ENCODE assay signal across 19 mouse cellular contexts in genomic region chr17:86948801-86949200, GRCm38 (mm10). TPM values are rescaled to one million over a fixed set of nuclear protein-coding genes. Genes with fewer than 3 reads are reported as not detected.
DNase-seq lines count a peak whose midpoint lies in the region; ATAC-seq and TF ChIP-seq lines count a peak whose summit lies in the region.
"Had no signal": no experiment of that assay in that cellular context is flagged by ENCODE, and none has a peak within 500 bp of the region (broad histone marks: within the 10 kb centered on the region; RNA-seq: fewer than 3 reads in every experiment).

No protein-coding gene starts in this region.

- 0 out of 2 replicates have a peak overlapping the region, but pooled peaks have one; percentile 26 for H3K9ac ChIP-seq in neural tube, embryonic 13.5 days
- no peak overlapping the region for H3K9ac ChIP-seq in neural tube, embryonic 15.5 days (replicated peaks)
- no peak overlapping the region for H3K9ac ChIP-seq in midbrain, postnatal 0 days (replicated peaks; ENCODE audit: low read length, poor library complexity, severe bottlenecking)
- H3K9ac ChIP-seq in kidney, embryonic 14.5 days (ENCODE audit: low read depth, low read length), result no peak overlapping the region
- H3K9ac ChIP-seq: heart, embryonic 15.5 days; liver, embryonic 12.5 days; neural tube, embryonic 12.5 days had no signal

- no peaks in the 10 kb centered on the region for H3K9me3 ChIP-seq in heart, embryonic 10.5 days
- H3K9me3 ChIP-seq in neural tube, embryonic 13.5 days, result no peaks in the 10 kb centered on the region
- no peaks in the 10 kb centered on the region for H3K9me3 ChIP-seq in neural tube, embryonic 15.5 days (replicated peaks)
- no peaks in the 10 kb centered on the region for H3K9me3 ChIP-seq in midbrain, postnatal 0 days (ENCODE audit: low read length)
- H3K9me3 ChIP-seq in kidney, embryonic 14.5 days (ENCODE audit: control insufficient read depth, low read length), result no peaks in the 10 kb centered on the region
- H3K9me3 ChIP-seq: heart, embryonic 15.5 days; liver, embryonic 12.5 days; neural tube, embryonic 12.5 days had no signal

- no peak overlapping the region for H3K27ac ChIP-seq in heart, embryonic 10.5 days
- H3K27ac ChIP-seq in neural tube, embryonic 13.5 days (replicated peaks), result no peak overlapping the region
- no peak overlapping the region for H3K27ac ChIP-seq in neural tube, embryonic 15.5 days (replicated peaks)
- H3K27ac ChIP-seq in midbrain, postnatal 0 days (ENCODE audit: low read depth, low read length), result peak overlapping the region; percentile 51; the same call in 1 of the 2 replicates
- no peak overlapping the region for H3K27ac ChIP-seq in kidney, embryonic 14.5 days (ENCODE audit: low read depth, low read length)
- H3K27ac ChIP-seq: heart, embryonic 15.5 days; liver, embryonic 12.5 days; neural tube, embryonic 12.5 days; stomach, postnatal 0 days had no signal

- no peaks in the 10 kb centered on the region for H3K36me3 ChIP-seq in heart, embryonic 10.5 days
- no peaks in the 10 kb centered on the region for H3K36me3 ChIP-seq in neural tube, embryonic 13.5 days
- H3K36me3 ChIP-seq in neural tube, embryonic 15.5 days, result no peaks in the 10 kb centered on the region
- H3K36me3 ChIP-seq in midbrain, postnatal 0 days (ENCODE audit: insufficient read depth, low read length), result no peaks in the 10 kb centered on the region
- no peaks in the 10 kb centered on the region for H3K36me3 ChIP-seq in kidney, embryonic 14.5 days (ENCODE audit: control insufficient read depth, insufficient read depth, low read length)
- H3K36me3 ChIP-seq: heart, embryonic 15.5 days; liver, embryonic 12.5 days; neural tube, embryonic 12.5 days had no signal

- 71% methylated on average over 6 of the region's 6 CpGs for WGBS in heart, embryonic 10.5 days
- WGBS in neural tube, embryonic 13.5 days, result 77% methylated on average over 6 of the region's 6 CpGs
- WGBS in neural tube, embryonic 15.5 days, result 85% methylated on average over 6 of the region's 6 CpGs
- 53% methylated on average over 6 of the region's 6 CpGs for WGBS in midbrain, postnatal 0 days
- WGBS in kidney, embryonic 14.5 days, result 70% methylated on average over 6 of the region's 6 CpGs

- H3K27me3 ChIP-seq in heart, embryonic 10.5 days (ENCODE audit: insufficient read depth, poor library complexity, severe bottlenecking), result no peaks in the 10 kb centered on the region
- H3K27me3 ChIP-seq in neural tube, embryonic 13.5 days, result no peaks in the 10 kb centered on the region
- H3K27me3 ChIP-seq in neural tube, embryonic 15.5 days (replicated peaks), result no peaks in the 10 kb centered on the region
- H3K27me3 ChIP-seq in midbrain, postnatal 0 days (ENCODE audit: insufficient read depth, low read length), result no peaks in the 10 kb centered on the region
- H3K27me3 ChIP-seq in kidney, embryonic 14.5 days (ENCODE audit: control insufficient read depth, insufficient read depth, low read length), result no peaks in the 10 kb centered on the region
- H3K27me3 ChIP-seq: heart, embryonic 15.5 days; neural tube, embryonic 12.5 days had no signal

- no peak for ATAC-seq in neural tube, embryonic 13.5 days (ENCODE audit: low read depth)
- ATAC-seq in neural tube, embryonic 15.5 days (ENCODE audit: low FRiP score), result no peak
- no peak for ATAC-seq in midbrain, postnatal 0 days (ENCODE audit: low FRiP score)
- no peak for ATAC-seq in kidney, embryonic 14.5 days (ENCODE audit: low FRiP score, low TSS enrichment)
- ATAC-seq: liver, embryonic 12.5 days had no signal

- peak; percentile 97 for DNase-seq in heart, adult 11 months
- DNase-seq in heart, embryonic 10.5 days (ENCODE audit: low spot score), result no peak
- peak; percentile 78 for DNase-seq in gastrocnemius, postnatal 25 days
- no peak for DNase-seq in midbrain, postnatal 0 days (ENCODE audit: low spot score)
- DNase-seq in yolk sac, embryonic 10.5 days (ENCODE audit: low spot score), result no peak
- DNase-seq: adrenal gland, adult 8-10 months; kidney, adult 18-20 months; lung, postnatal 36 days; right cerebral cortex, postnatal 14 days had no signal

- H3K4me3 ChIP-seq in heart, embryonic 10.5 days, result no peak overlapping the region
- H3K4me3 ChIP-seq in neural tube, embryonic 13.5 days, result no peak overlapping the region
- no peak overlapping the region for H3K4me3 ChIP-seq in neural tube, embryonic 15.5 days (replicated peaks)
- no peak overlapping the region for H3K4me3 ChIP-seq in midbrain, postnatal 0 days (ENCODE audit: low read depth, low read length)
- H3K4me3 ChIP-seq in kidney, embryonic 14.5 days (ENCODE audit: low read length), result no peak overlapping the region
- H3K4me3 ChIP-seq: heart, embryonic 15.5 days; liver, embryonic 12.5 days; neural tube, embryonic 12.5 days had no signal

- H3K4me1 ChIP-seq in heart, embryonic 10.5 days, result no peaks in the 10 kb centered on the region
- H3K4me1 ChIP-seq in neural tube, embryonic 13.5 days (replicated peaks), result peaks cover 6% of the 10 kb centered on the region; the same call in 1 of the 2 replicates
- H3K4me1 ChIP-seq in neural tube, embryonic 15.5 days, result no peaks in the 10 kb centered on the region
- no peaks in the 10 kb centered on the region for H3K4me1 ChIP-seq in midbrain, postnatal 0 days (ENCODE audit: insufficient read depth, low read length)
- no peaks in the 10 kb centered on the region for H3K4me1 ChIP-seq in kidney, embryonic 14.5 days (ENCODE audit: control insufficient read depth, insufficient read depth, low read length)
- H3K4me1 ChIP-seq: heart, embryonic 15.5 days; liver, embryonic 12.5 days; neural tube, embryonic 12.5 days had no signal

- no peak for TF ChIP-seq CTCF in midbrain, postnatal 0 days (IDR thresholded peaks at IDR 0.05)

- H3K4me2 ChIP-seq in neural tube, embryonic 13.5 days, result no peak overlapping the region
- H3K4me2 ChIP-seq in neural tube, embryonic 15.5 days, result no peak overlapping the region
- H3K4me2 ChIP-seq in midbrain, postnatal 0 days (ENCODE audit: low read depth, low read length, poor library complexity, severe bottlenecking), result no peak overlapping the region
- no peak overlapping the region for H3K4me2 ChIP-seq in kidney, embryonic 14.5 days (replicated peaks; ENCODE audit: low read depth, low read length)
- H3K4me2 ChIP-seq: heart, embryonic 15.5 days; liver, embryonic 12.5 days; neural tube, embryonic 12.5 days had no signal

RNA-seq across cellular contexts. Expression of gene Atp6v1e2, which starts 1.1 kb away (rescaled TPM):
- polyA plus RNA-seq in heart, embryonic 10.5 days (2016; fragmentation: Nextera tagmentation; extraction: Ambion mirVana), result not detected in 2 replicates
- not detected in 2 replicates for polyA plus RNA-seq in neural tube, embryonic 13.5 days (2015; fragmentation: Nextera tagmentation; extraction: Ambion mirVana)
- not detected in 2 replicates for polyA plus RNA-seq in neural tube, embryonic 15.5 days (2015; fragmentation: Nextera tagmentation; extraction: Ambion mirVana)
- total RNA-seq in gastrocnemius, postnatal 25 days (2021), result not detected
- total RNA-seq in midbrain, postnatal 0 days (2014; rRNA removed), result not detected in 2 replicates
- polyA plus RNA-seq in midbrain, postnatal 0 days (2015; fragmentation: Nextera tagmentation; extraction: Ambion mirVana), result 0.33 TPM in 1 of 2 replicates, not detected in the other
- polyA plus RNA-seq in kidney, embryonic 14.5 days (2014; fragmentation: Nextera tagmentation; extraction: Ambion mirVana), result not detected in 2 replicates
- total RNA-seq: adrenal gland, adult 8-10 months; layer of hippocampus, adult 8-10 months; MEL had no signal
- polyA plus RNA-seq: cortical plate, adult 2 months; liver, embryonic 12.5 days; neural tube, embryonic 12.5 days had no signal

RNA-seq across cellular contexts. Expression of gene Rhoq, which starts 14.1 kb away (rescaled TPM):
- polyA plus RNA-seq in heart, embryonic 10.5 days (2016; fragmentation: Nextera tagmentation; extraction: Ambion mirVana), result 15.5 and 15.9 TPM in 2 replicates
- polyA plus RNA-seq in neural tube, embryonic 13.5 days (2015; fragmentation: Nextera tagmentation; extraction: Ambion mirVana), result 8.7 and 10.5 TPM in 2 replicates
- polyA plus RNA-seq in neural tube, embryonic 15.5 days (2015; fragmentation: Nextera tagmentation; extraction: Ambion mirVana), result 7.8 and 8.7 TPM in 2 replicates
- 100 to 1,000 TPM; 197 to 201 TPM for total RNA-seq in gastrocnemius, postnatal 25 days (2021)
- 23.1 and 26.3 TPM in 2 replicates for total RNA-seq in midbrain, postnatal 0 days (2014; rRNA removed)
- polyA plus RNA-seq in midbrain, postnatal 0 days (2015; fragmentation: Nextera tagmentation; extraction: Ambion mirVana), result 4.3 and 5.1 TPM in 2 replicates
- 19.5 and 22.4 TPM in 2 replicates for polyA plus RNA-seq in kidney, embryonic 14.5 days (2014; fragmentation: Nextera tagmentation; extraction: Ambion mirVana)

RNA-seq across cellular contexts. Expression of gene Tmem247, which starts 31.7 kb away (rescaled TPM):
- polyA plus RNA-seq in heart, embryonic 10.5 days (2016; fragmentation: Nextera tagmentation; extraction: Ambion mirVana), result not detected in 2 replicates
- not detected in 2 replicates for polyA plus RNA-seq in neural tube, embryonic 13.5 days (2015; fragmentation: Nextera tagmentation; extraction: Ambion mirVana)
- not detected in 2 replicates for polyA plus RNA-seq in neural tube, embryonic 15.5 days (2015; fragmentation: Nextera tagmentation; extraction: Ambion mirVana)
- total RNA-seq in gastrocnemius, postnatal 25 days (2021), result not detected
- total RNA-seq in midbrain, postnatal 0 days (2014; rRNA removed), result not detected in 2 replicates
- polyA plus RNA-seq in midbrain, postnatal 0 days (2015; fragmentation: Nextera tagmentation; extraction: Ambion mirVana), result not detected in 2 replicates
- not detected in 2 replicates for polyA plus RNA-seq in kidney, embryonic 14.5 days (2014; fragmentation: Nextera tagmentation; extraction: Ambion mirVana)
- total RNA-seq: adrenal gland, adult 8-10 months; layer of hippocampus, adult 8-10 months; MEL had no signal
- polyA plus RNA-seq: cortical plate, adult 2 months; heart, embryonic 15.5 days; liver, embryonic 12.5 days; neural tube, embryonic 12.5 days; stomach, postnatal 0 days had no signal

Comparison
In these comparisons a context has a peak if more than half of its experiments do, and no peak if none do; other contexts are left out.
1. DNase-seq: peak in heart, adult 11 months (single experiment) and gastrocnemius, postnatal 25 days (single experiment); none in heart, embryonic 10.5 days (single experiment), midbrain, postnatal 0 days (single experiment) and yolk sac, embryonic 10.5 days (single experiment).